Mouse (Mus musculus): Measurements from ENCODE around the gene Csrp1. TPM values are rescaled to one million over a fixed set of nuclear protein-coding genes. Genes with fewer than 3 reads are reported as not detected.

The Csrp1 gene
- polyA plus RNA-seq (2014; fragmentation: Nextera tagmentation; extraction: Ambion mirVana) = 112 and 119 TPM in 2 replicates

GRCm38 (mm10) chr1:135719983-135720382 lies at the start of gene Csrp1:
Csrp1 (plus strand) TSS chr1:135720061.
- 66% methylated on average over 6 of the region's 6 CpGs for WGBS
- Histone ChIP-seq H3K27ac (replicated peaks; ENCODE audit: low read depth, low read length) (no peak within 1 kb of the TSS), H3K36me3 (ENCODE audit: control insufficient read depth, insufficient read depth, low read length) (no peaks in the 10 kb centered on the region), H3K9ac (ENCODE audit: low read depth, low read length) (no peak within 1 kb of the TSS), H3K27me3 (replicated peaks; ENCODE audit: control insufficient read depth, insufficient read depth, low read length) (no peaks in the 10 kb centered on the region), H3K9me3 (ENCODE audit: control insufficient read depth, low read length) (no peaks in the 10 kb centered on the region), H3K4me2 (ENCODE audit: low read depth, low read length) (0 out of 2 replicates have a peak within 1 kb of the TSS, but pooled peaks have one; percentile 13), H3K4me1 (ENCODE audit: control insufficient read depth, insufficient read depth, low read length) (no peaks in the 10 kb centered on the region), H3K4me3 (ENCODE audit: low read depth, low read length) (no peak within 1 kb of the TSS)
- DNase-seq (ENCODE audit: low spot score) = no peak
- ATAC-seq (ENCODE audit: low read depth) = peak; percentile 22; the same call in 1 of the 2 replicates

- H3K9ac ChIP-seq (ENCODE audit: low read depth, low read length) = no peak overlapping the region
- H3K27me3 ChIP-seq (replicated peaks; ENCODE audit: control insufficient read depth, insufficient read depth, low read length) = no peaks in the 10 kb centered on the region
- H3K4me2 ChIP-seq (ENCODE audit: low read depth, low read length) = peak overlapping the region; percentile 28; the same call in 1 of the 2 replicates
- 8% methylated on average over 13 of the region's 13 CpGs for WGBS
- H3K4me1 ChIP-seq (ENCODE audit: control insufficient read depth, insufficient read depth, low read length) = peaks cover 19% of the 10 kb centered on the region
- DNase-seq (ENCODE audit: low spot score) = peak; percentile 91
- H3K27ac ChIP-seq (replicated peaks; ENCODE audit: low read depth, low read length) = no peak overlapping the region
- H3K9me3 ChIP-seq (ENCODE audit: control insufficient read depth, low read length) = no peaks in the 10 kb centered on the region
- ATAC-seq (ENCODE audit: low read depth) = peak; percentile 83
- no peaks in the 10 kb centered on the region for H3K36me3 ChIP-seq (ENCODE audit: control insufficient read depth, insufficient read depth, low read length)
- no peak overlapping the region for H3K4me3 ChIP-seq (ENCODE audit: low read depth, low read length)
Observed at GRCm38 (mm10) chr1:135670397-135671130, 49.3 kb upstream of the Csrp1 start.

DNA sequence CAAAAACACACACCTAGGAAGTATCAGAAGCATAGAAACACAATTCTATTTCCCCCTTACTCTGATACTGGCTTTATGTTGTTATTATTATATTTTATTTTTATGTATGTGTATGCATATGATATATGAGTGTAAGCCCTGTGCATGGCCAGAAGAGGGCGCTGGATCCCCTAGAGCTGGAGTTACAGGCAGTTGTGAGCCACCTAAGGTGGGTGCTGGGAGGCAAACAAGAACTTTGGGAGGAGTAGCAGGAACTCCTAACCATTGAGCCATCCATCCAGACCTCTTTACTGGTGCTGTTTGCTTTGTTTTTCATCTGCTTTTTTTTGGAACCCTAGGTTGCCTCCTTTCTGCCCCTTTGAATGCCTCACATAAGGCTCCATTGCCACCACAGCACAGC lies 48.5 kb upstream of the Csrp1 start:
- Histone ChIP-seq H3K4me3 (ENCODE audit: low read depth, low read length) (no peak overlapping the region), H3K4me2 (ENCODE audit: low read depth, low read length) (no peak overlapping the region), H3K9ac (ENCODE audit: low read depth, low read length) (no peak overlapping the region), H3K36me3 (ENCODE audit: control insufficient read depth, insufficient read depth, low read length) (no peaks in the 10 kb centered on the region), H3K4me1 (ENCODE audit: control insufficient read depth, insufficient read depth, low read length) (peaks cover 19% of the 10 kb centered on the region), H3K27ac (replicated peaks; ENCODE audit: low read depth, low read length) (no peak overlapping the region), H3K9me3 (ENCODE audit: control insufficient read depth, low read length) (no peaks in the 10 kb centered on the region), H3K27me3 (replicated peaks; ENCODE audit: control insufficient read depth, insufficient read depth, low read length) (no peaks in the 10 kb centered on the region)
- no peak for DNase-seq (ENCODE audit: low spot score)
- 25% methylated on average over 1 of the region's 1 CpGs for WGBS
- no peak for ATAC-seq (ENCODE audit: low read depth)

GRCm38 (mm10) chr1:135671956-135672355 lies 47.9 kb upstream of the Csrp1 start:
- WGBS = 58% methylated on average over 8 of the region's 8 CpGs
- Histone ChIP-seq H3K4me3 (ENCODE audit: low read depth, low read length) (no peak overlapping the region), H3K27me3 (replicated peaks; ENCODE audit: control insufficient read depth, insufficient read depth, low read length) (no peaks in the 10 kb centered on the region), H3K4me2 (ENCODE audit: low read depth, low read length) (no peak overlapping the region), H3K4me1 (ENCODE audit: control insufficient read depth, insufficient read depth, low read length) (peaks cover 19% of the 10 kb centered on the region), H3K9me3 (ENCODE audit: control insufficient read depth, low read length) (no peaks in the 10 kb centered on the region), H3K36me3 (ENCODE audit: control insufficient read depth, insufficient read depth, low read length) (no peaks in the 10 kb centered on the region), H3K9ac (ENCODE audit: low read depth, low read length) (0 out of 2 replicates have a peak overlapping the region, but pooled peaks have one; percentile 0), H3K27ac (replicated peaks; ENCODE audit: low read depth, low read length) (0 out of 2 replicates have a peak overlapping the region, but pooled peaks have one; percentile 0)
- DNase-seq (ENCODE audit: low spot score) (no peak), ATAC-seq (ENCODE audit: low read depth) (no peak)

DNA sequence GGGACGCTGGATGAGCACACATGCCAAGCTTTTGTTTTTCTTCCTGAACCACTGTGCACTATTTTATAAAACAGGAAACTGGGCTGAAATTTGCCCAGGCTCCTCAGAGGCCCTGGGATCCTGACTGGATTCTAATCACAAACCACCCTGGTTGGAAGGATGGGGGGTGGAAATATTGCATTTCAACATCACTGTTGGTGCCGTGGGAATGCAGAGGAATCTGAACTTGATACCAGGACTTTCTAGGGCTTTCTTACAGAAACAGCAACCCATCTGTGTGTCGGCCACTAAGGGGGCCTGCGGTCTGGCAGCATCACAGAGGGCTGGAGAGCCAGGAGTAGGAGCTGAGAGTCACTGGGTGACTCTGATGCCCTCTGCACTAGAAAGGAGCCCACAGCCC lies 47.5 kb upstream of the Csrp1 start:
- H3K4me1 ChIP-seq (ENCODE audit: control insufficient read depth, insufficient read depth, low read length) = peaks cover 19% of the 10 kb centered on the region
- no peaks in the 10 kb centered on the region for H3K27me3 ChIP-seq (replicated peaks; ENCODE audit: control insufficient read depth, insufficient read depth, low read length)
- no peak overlapping the region for H3K4me3 ChIP-seq (ENCODE audit: low read depth, low read length)
- H3K9me3 ChIP-seq (ENCODE audit: control insufficient read depth, low read length) = no peaks in the 10 kb centered on the region
- ATAC-seq (ENCODE audit: low read depth) (no peak), DNase-seq (ENCODE audit: low spot score) (no peak)
- H3K9ac ChIP-seq (ENCODE audit: low read depth, low read length) = 0 out of 2 replicates have a peak overlapping the region, but pooled peaks have one; percentile 28
- 40% methylated on average over 4 of the region's 4 CpGs for WGBS
- H3K4me2 ChIP-seq (ENCODE audit: low read depth, low read length) = no peak overlapping the region
- no peaks in the 10 kb centered on the region for H3K36me3 ChIP-seq (ENCODE audit: control insufficient read depth, insufficient read depth, low read length)
- H3K27ac ChIP-seq (replicated peaks; ENCODE audit: low read depth, low read length) = 0 out of 2 replicates have a peak overlapping the region, but pooled peaks have one; percentile 0

DNA sequence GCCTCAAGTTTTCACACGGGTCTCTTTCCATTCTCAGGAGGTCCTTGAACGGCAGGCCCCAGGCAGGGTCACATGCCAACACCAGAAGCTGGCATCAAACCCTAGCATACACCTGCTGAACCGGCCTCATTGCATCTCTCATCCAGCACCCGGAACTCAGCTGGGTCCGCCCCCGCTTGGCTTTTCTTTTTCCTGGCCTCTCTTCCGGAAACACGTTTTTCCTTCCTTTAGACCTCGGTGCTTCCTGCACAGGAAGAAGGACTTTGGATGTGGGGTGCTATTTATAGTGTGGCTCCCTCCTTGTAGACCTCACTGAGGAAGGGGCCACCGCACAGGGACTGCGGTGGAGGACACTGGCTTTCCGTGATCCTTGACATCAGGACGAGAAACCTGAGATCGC lies 46.4 kb upstream of the Csrp1 start:
- ATAC-seq (ENCODE audit: low read depth) (no peak), DNase-seq (ENCODE audit: low spot score) (no peak)
- H3K4me3 ChIP-seq (ENCODE audit: low read depth, low read length) = no peak overlapping the region
- no peak overlapping the region for H3K27ac ChIP-seq (replicated peaks; ENCODE audit: low read depth, low read length)
- H3K36me3 ChIP-seq (ENCODE audit: control insufficient read depth, insufficient read depth, low read length) = no peaks in the 10 kb centered on the region
- H3K4me2 ChIP-seq (ENCODE audit: low read depth, low read length) = no peak overlapping the region
- H3K9me3 ChIP-seq (ENCODE audit: control insufficient read depth, low read length) = no peaks in the 10 kb centered on the region
- peaks cover 19% of the 10 kb centered on the region for H3K4me1 ChIP-seq (ENCODE audit: control insufficient read depth, insufficient read depth, low read length)
- H3K27me3 ChIP-seq (replicated peaks; ENCODE audit: control insufficient read depth, insufficient read depth, low read length) = no peaks in the 10 kb centered on the region
- 76% methylated on average over 14 of the region's 14 CpGs for WGBS
- H3K9ac ChIP-seq (ENCODE audit: low read depth, low read length) = no peak overlapping the region

- WGBS = 32% methylated on average over 11 of the region's 11 CpGs
- no peak overlapping the region for H3K4me2 ChIP-seq (ENCODE audit: low read depth, low read length)
- DNase-seq (ENCODE audit: low spot score) = no peak
- peak; percentile 58; the same call in 1 of the 2 replicates for ATAC-seq (ENCODE audit: low read depth)
- no peaks in the 10 kb centered on the region for H3K36me3 ChIP-seq (ENCODE audit: control insufficient read depth, insufficient read depth, low read length)
- H3K4me1 ChIP-seq (ENCODE audit: control insufficient read depth, insufficient read depth, low read length) = peaks cover 5% of the 10 kb centered on the region; the same call in 1 of the 2 replicates
- no peaks in the 10 kb centered on the region for H3K27me3 ChIP-seq (replicated peaks; ENCODE audit: control insufficient read depth, insufficient read depth, low read length)
- H3K27ac ChIP-seq (replicated peaks; ENCODE audit: low read depth, low read length) = no peak overlapping the region
- no peak overlapping the region for H3K9ac ChIP-seq (ENCODE audit: low read depth, low read length)
- no peak overlapping the region for H3K4me3 ChIP-seq (ENCODE audit: low read depth, low read length)
- no peaks in the 10 kb centered on the region for H3K9me3 ChIP-seq (ENCODE audit: control insufficient read depth, low read length)
Observed at GRCm38 (mm10) chr1:135675449-135676129, 44.3 kb upstream of the Csrp1 start.

- DNase-seq (ENCODE audit: low spot score) (no peak), ATAC-seq (ENCODE audit: low read depth) (no peak)
- 86% methylated on average over 10 of the region's 10 CpGs for WGBS
- Histone ChIP-seq H3K36me3 (ENCODE audit: control insufficient read depth, insufficient read depth, low read length) (no peaks in the 10 kb centered on the region), H3K9me3 (ENCODE audit: control insufficient read depth, low read length) (no peaks in the 10 kb centered on the region), H3K4me3 (ENCODE audit: low read depth, low read length) (no peak overlapping the region), H3K27me3 (replicated peaks; ENCODE audit: control insufficient read depth, insufficient read depth, low read length) (no peaks in the 10 kb centered on the region), H3K4me1 (ENCODE audit: control insufficient read depth, insufficient read depth, low read length) (peaks cover 5% of the 10 kb centered on the region; the same call in 1 of the 2 replicates), H3K4me2 (ENCODE audit: low read depth, low read length) (no peak overlapping the region), H3K27ac (replicated peaks; ENCODE audit: low read depth, low read length) (no peak overlapping the region), H3K9ac (ENCODE audit: low read depth, low read length) (no peak overlapping the region)
Observed at GRCm38 (mm10) chr1:135676247-135676646, 43.6 kb upstream of the Csrp1 start.
